Mouse (Mus musculus) olfactory bulb, adult 2 months (tissue): ENCODE data around the gene Rcbtb2.

Experiments
- CTCF ChIP-seq: fragments of 200-500 bp; IDR thresholded peaks from 2 replicates; pipeline ENCODE4 v1.5.1; 2012; ENCODE audit warnings: low read depth, mild to moderate bottlenecking, low read length, moderate library complexity; ENCODE audit not compliant: insufficient read depth
- POLR2A ChIP-seq: fragments of 200-500 bp; IDR thresholded peaks from 2 replicates; pipeline ENCODE4 v1.6.1; 2012; ENCODE audit warnings: mild to moderate bottlenecking, low read depth, low read length, moderate library complexity; ENCODE audit not compliant: insufficient read depth

DNA sequence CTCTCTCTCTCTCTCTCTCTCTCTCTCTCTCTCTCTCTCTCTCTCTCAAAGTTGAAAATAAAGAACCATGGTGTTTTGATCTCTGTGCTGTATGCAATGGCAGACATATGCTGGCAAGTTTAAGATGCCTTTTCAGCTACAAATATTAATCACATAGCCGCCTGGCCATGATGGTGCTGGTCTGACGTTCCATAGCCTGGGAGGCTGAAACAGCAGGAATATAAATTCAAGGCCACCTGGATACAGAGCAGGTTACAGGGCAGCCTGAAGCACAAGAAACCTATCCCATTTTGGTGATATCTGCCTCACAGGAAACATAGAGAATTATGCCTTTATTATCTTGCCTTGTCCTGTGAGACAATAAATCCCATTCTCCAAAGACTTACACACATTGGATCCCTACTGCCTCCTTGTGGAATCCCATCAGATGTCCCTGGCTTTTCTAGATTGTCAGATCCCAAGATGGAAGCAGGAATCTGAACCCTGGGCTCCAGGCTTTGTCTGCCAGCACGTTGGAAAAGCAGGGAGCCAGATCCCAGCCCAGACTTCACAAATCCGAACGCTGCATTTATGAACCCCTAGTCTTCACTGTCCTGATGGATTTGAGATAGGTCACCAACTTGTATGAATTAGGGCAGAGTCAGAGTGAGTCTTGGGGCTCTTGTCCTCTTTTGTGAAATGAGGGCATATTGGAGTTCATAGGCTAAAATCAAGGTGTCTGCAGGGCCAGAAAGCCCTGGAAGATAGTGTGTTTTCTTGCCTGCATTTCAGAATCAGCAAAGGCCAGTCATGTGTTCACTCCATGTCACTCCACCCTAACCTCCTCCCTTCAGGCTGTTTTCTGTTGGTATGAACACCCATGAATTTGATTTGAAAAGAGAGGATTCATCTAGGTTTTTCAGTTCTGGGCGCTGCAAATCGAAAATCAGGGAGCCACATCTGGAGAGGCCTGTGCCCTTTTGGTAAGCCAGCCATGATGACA lies 5.1 kb upstream of the Rcbtb2 start:
- TF ChIP-seq CTCF, result no peak
- TF ChIP-seq POLR2A, result no peak
